Mouse (Mus musculus): Measurements from ENCODE around the gene Med16.

DNA sequence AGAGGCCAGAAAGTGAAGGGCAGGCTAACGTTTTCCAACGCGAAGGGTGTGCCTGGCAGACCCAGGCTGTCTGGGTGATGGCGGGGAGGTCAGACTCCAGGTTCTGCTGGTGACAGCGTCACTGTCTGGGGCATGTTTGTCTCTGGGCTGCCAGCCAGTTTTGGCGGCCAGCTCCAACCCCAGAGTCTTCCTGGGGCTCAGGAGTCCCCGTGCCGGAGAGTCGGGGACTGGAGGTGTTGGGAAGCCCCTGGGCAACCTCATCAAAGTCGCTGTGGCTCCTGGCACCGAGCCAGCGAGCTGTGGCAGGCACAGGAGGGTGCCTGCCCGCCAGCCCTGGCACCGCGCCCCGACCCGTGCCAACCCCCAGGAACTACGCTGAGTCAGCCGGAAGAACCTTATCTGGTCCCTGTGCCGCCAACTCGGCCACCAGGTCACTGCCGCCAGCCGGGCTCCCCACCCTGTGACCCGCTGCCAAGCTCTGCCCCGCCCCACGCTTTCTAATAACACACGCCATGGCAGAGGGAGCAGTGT, 28.3 kb upstream of the Med16 start:
- TF ChIP-seq CTCF (IDR thresholded peaks at IDR 0.05; ENCODE audit: low read depth, low read length) = no peak
- TF ChIP-seq POLR2A (IDR thresholded peaks at IDR 0.05; ENCODE audit: borderline replicate concordance, low read depth, low read length) = no peak

All from bone marrow macrophage, adult 2 months (primary cell).